Comparison of ENCODE assay signal across 33 mouse cellular contexts in the genomic region with DNA sequence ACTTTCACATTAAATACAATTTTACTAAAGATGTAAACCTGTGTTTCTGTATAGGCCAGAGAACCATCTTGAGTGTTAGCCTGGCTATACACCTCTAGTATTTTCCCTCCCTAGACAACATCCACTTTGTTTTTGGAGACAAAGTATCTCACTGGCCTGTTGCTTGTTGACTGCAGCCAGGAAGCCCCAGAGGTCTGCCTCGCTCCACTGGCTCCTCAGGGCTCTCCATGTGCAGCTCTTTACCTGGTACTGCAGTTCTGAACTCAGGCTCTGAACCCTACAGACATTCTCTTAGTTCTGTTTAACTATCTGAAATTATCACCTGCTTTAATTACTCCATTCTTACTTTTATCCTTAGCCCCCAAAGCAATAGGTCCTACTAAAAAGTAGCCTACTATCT. TPM values are rescaled to one million over a fixed set of nuclear protein-coding genes. Genes with fewer than 3 reads are reported as not detected.
"Had no signal": no experiment of that assay in that cellular context is flagged by ENCODE, and none has a peak within 500 bp of the region (broad histone marks: within the 10 kb centered on the region; RNA-seq: fewer than 3 reads in every experiment).

No protein-coding gene starts in this region.

- H3K27me3 ChIP-seq: heart, embryonic 12.5 days; heart, embryonic 13.5 days; heart, embryonic 15.5 days; hindbrain, embryonic 12.5 days; hindbrain, embryonic 13.5 days; hindbrain, embryonic 15.5 days; intestine, embryonic 15.5 days; kidney, embryonic 15.5 days had no signal

- ATAC-seq: hindbrain, embryonic 16.5 days; hindbrain, postnatal 0 days; inflammation-experienced regulatory T-cells, adult 6 months; intestine, embryonic 15.5 days; intestine, embryonic 16.5 days; intestine, postnatal 0 days had no signal

- H3K4me1 ChIP-seq: heart, embryonic 10.5 days; heart, embryonic 12.5 days; heart, embryonic 13.5 days; heart, embryonic 15.5 days; hindbrain, embryonic 10.5 days; hindbrain, embryonic 12.5 days; hindbrain, embryonic 13.5 days; hindbrain, embryonic 15.5 days; intestine, embryonic 15.5 days; kidney, embryonic 15.5 days had no signal

- H3K4me2 ChIP-seq: heart, embryonic 11.5 days; heart, embryonic 12.5 days; heart, embryonic 13.5 days; heart, embryonic 15.5 days; hindbrain, embryonic 12.5 days; hindbrain, embryonic 13.5 days; hindbrain, embryonic 14.5 days; hindbrain, embryonic 15.5 days; intestine, embryonic 15.5 days; kidney, embryonic 15.5 days had no signal

- H3K27ac ChIP-seq: heart, embryonic 10.5 days; heart, embryonic 13.5 days; heart, embryonic 15.5 days; hindbrain, embryonic 10.5 days; hindbrain, embryonic 12.5 days; hindbrain, embryonic 13.5 days; hindbrain, embryonic 14.5 days; hindbrain, embryonic 15.5 days; hindbrain, postnatal 0 days; intestine, embryonic 15.5 days; kidney, embryonic 15.5 days; kidney, postnatal 0 days; layer of hippocampus, adult 2 months; left cerebral cortex, adult 2 months had no signal

- DNase-seq: heart, postnatal 14 days; heart, postnatal 36 days; heart, postnatal 4 days; kidney, adult 11 months; kidney, adult 18-20 months; kidney, adult 8-10 months; kidney, adult 9 months; kidney, postnatal 10 days; kidney, postnatal 4 days; layer of hippocampus, adult 9-11 months; layer of hippocampus, postnatal 36 days had no signal

- H3K4me3 ChIP-seq: heart, embryonic 10.5 days; heart, embryonic 12.5 days; heart, embryonic 13.5 days; heart, embryonic 15.5 days; hindbrain, embryonic 10.5 days; hindbrain, embryonic 12.5 days; hindbrain, embryonic 13.5 days; hindbrain, embryonic 15.5 days; intestine, embryonic 15.5 days; kidney, embryonic 15.5 days; layer of hippocampus, adult 2 months; left cerebral cortex, adult 2 months had no signal

- H3K9me3 ChIP-seq: heart, embryonic 10.5 days; heart, embryonic 12.5 days; heart, embryonic 13.5 days; heart, embryonic 15.5 days; hindbrain, embryonic 10.5 days; hindbrain, embryonic 12.5 days; hindbrain, embryonic 13.5 days; hindbrain, embryonic 15.5 days; intestine, embryonic 15.5 days; kidney, embryonic 15.5 days had no signal

- H3K9ac ChIP-seq: heart, embryonic 12.5 days; heart, embryonic 13.5 days; heart, embryonic 15.5 days; hindbrain, embryonic 12.5 days; hindbrain, embryonic 13.5 days; hindbrain, embryonic 14.5 days; hindbrain, embryonic 15.5 days; intestine, embryonic 15.5 days; kidney, embryonic 15.5 days had no signal

RNA-seq across cellular contexts. Expression of gene Acat3, which starts 38.1 kb away (rescaled TPM):
- total RNA-seq: heart, postnatal 25 days; heart, postnatal 4 days had no signal
- polyA plus RNA-seq: heart, postnatal 0 days had no signal
